Mouse (Mus musculus) E14TG2a.4 (cell line): ENCODE measurements around the gene Sars.

Experiments
- CTCF ChIP-seq: conservative IDR thresholded peaks from 2 replicates; pipeline ENCODE4 v1.5.1; 2014; ENCODE audit warnings: low read length
- NANOG ChIP-seq: IDR thresholded peaks from 2 replicates; pipeline ENCODE4 v1.6.1; 2014; ENCODE audit warnings: borderline replicate concordance, low read length, mixed read lengths
- POU5F1 ChIP-seq: IDR thresholded peaks from 2 replicates; pipeline ENCODE4 v1.6.1; 2014; ENCODE audit warnings: low read length, borderline replicate concordance

DNA sequence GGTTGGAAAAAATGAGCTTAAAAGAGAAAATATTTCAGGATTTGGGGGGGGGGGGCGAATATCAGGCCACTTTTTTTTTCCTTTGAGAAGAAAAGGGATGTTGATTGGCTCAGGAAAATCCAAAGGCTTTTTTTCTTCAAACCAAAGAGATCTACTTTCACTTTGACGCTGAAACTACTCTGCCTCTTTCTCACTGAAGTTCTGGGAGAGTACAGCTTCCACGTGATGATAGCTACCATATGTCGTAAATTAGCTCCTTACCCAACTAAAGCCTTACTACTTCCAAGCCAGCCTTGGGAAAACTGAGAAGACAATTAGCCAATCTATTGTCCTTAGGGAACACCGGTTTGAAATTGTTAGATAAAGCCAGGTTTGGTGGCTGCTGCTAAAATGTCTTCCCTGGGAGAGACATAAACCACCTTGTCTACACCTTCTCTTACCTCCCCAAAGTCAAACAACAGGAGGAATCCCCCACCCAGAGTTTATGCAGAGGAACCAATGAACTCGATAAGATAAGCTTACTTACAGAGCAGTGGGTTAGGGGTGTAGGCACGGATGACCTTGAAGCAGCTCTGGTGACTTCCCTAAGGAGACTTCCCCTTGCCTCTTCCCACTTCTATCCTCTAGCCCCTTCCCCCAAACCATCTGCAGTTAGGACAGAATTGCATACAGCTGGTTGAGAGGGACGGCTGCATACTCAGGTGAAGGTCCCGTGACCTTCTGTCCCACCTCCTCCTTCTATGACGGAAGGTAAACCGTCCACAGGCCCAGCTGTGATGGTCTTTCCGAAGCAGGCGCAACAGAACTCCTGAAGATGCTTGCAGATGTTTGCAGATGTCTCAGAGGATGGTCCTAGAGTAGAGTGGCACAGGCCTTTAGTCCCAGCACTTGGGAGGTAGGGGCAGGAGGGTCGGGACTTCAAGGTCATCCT, 62.8 kb downstream of the Sars start:
- TF ChIP-seq CTCF (no peak), POU5F1 (no peak), NANOG (no peak)
